Mouse (Mus musculus) liver, embryonic 12.5 days (tissue): Measurements from ENCODE around the gene Tbl2. TPM values are rescaled to one million over a fixed set of nuclear protein-coding genes. Genes with fewer than 3 reads are reported as not detected.
A peak's percentile ranks its signal among the peaks of the same experiment; 100 is the strongest.

Source experiments
- ATAC-seq: fragments of 200-750 bp; cut with Nextera tagmentation; 2 replicates; pipeline ENCODE4 v1.8.0; 2017; ENCODE audit warnings: moderate number of reproducible peaks, mild to moderate bottlenecking, moderate library complexity
- H3K27ac ChIP-seq: fragments of 300-500 bp; sonication (generic); 2 replicates; pipeline ENCODE4 v1.5.1; 2016; ENCODE audit warnings: mild to moderate bottlenecking
- H3K27me3 ChIP-seq: fragments of 300-500 bp; sonication (generic); replicated peaks from 2 replicates; pipeline ENCODE4 v1.6.1; 2016; ENCODE audit warnings: mild to moderate bottlenecking, moderate library complexity
- H3K36me3 ChIP-seq: fragments of 300-500 bp; sonication (generic); 2 replicates; pipeline ENCODE4 v1.6.1; 2016; ENCODE audit warnings: mild to moderate bottlenecking, moderate library complexity
- H3K4me1 ChIP-seq: fragments of 300-500 bp; sonication (generic); 2 replicates; pipeline ENCODE4 v1.6.1; 2016
- H3K4me2 ChIP-seq: fragments of 300-500 bp; sonication (generic); 2 replicates; pipeline ENCODE4 v1.6.1; 2016; ENCODE audit warnings: mild to moderate bottlenecking, moderate library complexity
- H3K4me3 ChIP-seq: fragments of 300-500 bp; sonication (generic); 2 replicates; pipeline ENCODE4 v1.5.1; 2016; ENCODE audit warnings: mild to moderate bottlenecking, moderate library complexity
- H3K9ac ChIP-seq: fragments of 300-500 bp; sonication (generic); 2 replicates; pipeline ENCODE4 v1.6.1; 2016; ENCODE audit warnings: mild to moderate bottlenecking, moderate library complexity
- H3K9me3 ChIP-seq: fragments of 300-500 bp; sonication (generic); replicated peaks from 2 replicates; pipeline ENCODE4 v1.6.1; 2016; ENCODE audit warnings: mild to moderate bottlenecking, moderate library complexity
- WGBS: fragments of 180-500 bp; shearing (Covaris S2); methylation state at CpG from one replicate; pipeline ENCODE4 v1.1.7; 2016; ENCODE audit not compliant: insufficient replicate concordance; 5-methylcytosine and 5-hydroxymethylcytosine counted together
- polyA plus RNA-seq: library from polyadenylated mRNA; unstranded; fragments of >200 nt; fragmentation: Nextera tagmentation; extraction: Ambion mirVana; gene quantifications from 2 replicates; pipeline ENCODE4 v1.2.1, GENCODE M21; 2016

The Tbl2 gene
- 17.1 and 18.9 TPM in 2 replicates for polyA plus RNA-seq

DNA sequence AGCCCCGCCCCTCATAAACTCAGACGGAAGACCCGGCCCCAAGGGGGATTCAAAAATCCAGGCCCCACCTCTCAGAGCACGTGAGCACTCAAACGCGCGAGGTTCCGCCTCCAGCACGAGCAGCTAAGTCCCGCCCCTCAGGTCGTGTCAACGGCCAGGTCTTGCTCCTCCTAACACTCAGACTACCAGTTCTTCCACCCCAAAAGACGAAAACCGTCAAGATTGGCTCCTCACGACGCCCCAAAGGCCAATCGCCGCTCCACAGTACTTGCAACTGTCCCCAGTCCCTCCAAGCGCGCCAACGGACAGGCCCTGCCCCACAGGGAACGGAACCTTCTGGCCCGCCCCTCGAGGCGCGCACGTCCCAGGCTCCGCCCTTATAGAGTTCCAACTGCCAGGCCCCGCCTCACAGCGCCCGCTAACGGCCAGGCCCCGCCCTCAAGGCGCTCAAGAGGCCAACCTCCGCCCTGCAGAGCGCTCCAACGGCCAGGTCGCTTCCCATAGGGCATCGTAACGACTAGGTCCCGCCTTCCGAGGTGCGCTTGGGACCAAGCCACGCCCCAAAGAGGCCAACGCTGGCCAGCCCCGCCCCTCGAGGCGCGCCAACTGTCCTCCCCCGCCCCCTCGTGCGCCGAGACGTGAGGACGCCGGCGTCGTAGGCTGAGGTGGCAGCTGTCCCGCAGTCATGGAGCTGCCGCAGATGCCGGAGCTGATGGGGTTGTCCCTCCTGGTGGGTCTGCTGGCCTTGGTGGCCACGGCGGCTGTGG is at the start of gene Tbl2:
Tbl2 (plus strand) TSS at position 605 of the 767 bp plus-strand sequence.
- Histone ChIP-seq H3K9ac (peak within 1 kb of the TSS; percentile 91), H3K4me2 (peak within 1 kb of the TSS; percentile 77), H3K4me1 (peaks cover 49% of the 10 kb centered on the region), H3K36me3 (peaks cover 24% of the 10 kb centered on the region), H3K27me3 (no peaks in the 10 kb centered on the region), H3K9me3 (no peaks in the 10 kb centered on the region), H3K27ac (peak within 1 kb of the TSS; percentile 95), H3K4me3 (peak within 1 kb of the TSS; percentile 90)
- peak; percentile 97 for ATAC-seq
- 2% methylated on average over 62 of the region's 63 CpGs for WGBS

DNA sequence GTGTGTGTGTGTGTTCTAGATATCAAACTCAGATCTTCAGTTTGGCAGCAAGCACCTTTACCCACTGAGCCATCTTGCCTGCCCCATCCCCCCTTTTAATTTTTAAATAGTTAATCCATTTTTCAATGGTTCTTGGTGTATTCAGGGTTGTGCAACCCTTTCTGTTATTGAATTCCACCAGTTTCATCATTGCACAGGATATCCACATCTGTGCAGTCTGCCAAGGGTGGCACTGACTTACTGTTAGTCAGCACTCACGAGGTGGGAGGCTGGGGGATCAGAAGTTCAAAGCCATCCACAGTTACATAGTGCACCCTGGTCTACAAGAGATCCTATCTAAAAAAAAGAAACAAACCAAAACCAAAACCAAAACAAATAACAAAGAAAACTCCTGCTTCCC is 48.5 kb upstream of the Tbl2 start:
- no peaks in the 10 kb centered on the region for H3K4me1 ChIP-seq
- no peaks in the 10 kb centered on the region for H3K9me3 ChIP-seq
- H3K4me3 ChIP-seq: no peak overlapping the region
- 28% methylated on average over 1 of the region's 1 CpGs for WGBS
- no peak overlapping the region for H3K27ac ChIP-seq
- H3K9ac ChIP-seq: no peak overlapping the region
- no peaks in the 10 kb centered on the region for H3K36me3 ChIP-seq
- H3K27me3 ChIP-seq: peaks cover 55% of the 10 kb centered on the region
- no peak for ATAC-seq
- H3K4me2 ChIP-seq: no peak overlapping the region

DNA sequence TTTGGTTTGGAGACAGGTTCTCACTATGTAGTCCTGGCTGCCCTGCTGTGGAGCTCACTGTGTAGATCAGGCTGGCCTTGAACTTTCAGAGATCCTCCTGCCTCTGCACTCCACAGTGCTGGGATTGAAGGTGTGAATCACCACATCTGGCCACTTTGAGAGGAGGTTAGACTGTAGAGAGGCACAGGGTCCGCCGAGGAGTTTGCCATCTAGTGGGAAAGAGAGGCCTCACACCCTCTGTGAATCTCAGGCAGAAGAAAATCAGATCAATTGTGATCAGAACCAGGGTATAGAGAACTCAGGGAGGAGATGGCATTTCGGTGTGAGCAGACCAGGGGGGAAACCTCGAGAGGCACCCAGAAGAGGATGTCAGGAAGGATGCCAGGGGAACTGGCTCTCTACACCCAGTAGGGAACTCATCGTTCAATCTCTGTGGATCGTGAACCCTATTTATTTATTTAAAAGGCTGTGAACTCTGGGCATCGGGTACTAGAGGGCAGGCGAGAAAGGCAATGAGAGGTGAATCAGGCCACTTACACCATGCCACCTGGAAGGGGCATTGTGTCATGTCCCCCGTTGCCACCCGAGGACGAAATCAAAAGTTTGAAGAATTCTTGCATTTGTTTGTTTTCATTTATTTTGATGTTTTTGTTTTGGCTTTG is 45.3 kb upstream of the Tbl2 start:
- Histone ChIP-seq H3K4me2 (no peak overlapping the region), H3K9me3 (no peaks in the 10 kb centered on the region), H3K4me1 (peaks cover 20% of the 10 kb centered on the region), H3K27ac (no peak overlapping the region), H3K27me3 (peaks cover 76% of the 10 kb centered on the region), H3K36me3 (no peaks in the 10 kb centered on the region), H3K9ac (no peak overlapping the region), H3K4me3 (no peak overlapping the region)
- no peak for ATAC-seq
- 52% methylated on average over 11 of the region's 11 CpGs for WGBS

GRCm38 (mm10) chr5:135106758-135107256 is 42.6 kb upstream of the Tbl2 start:
- Histone ChIP-seq H3K9me3 (no peaks in the 10 kb centered on the region), H3K9ac (peak overlapping the region; percentile 22; the same call in 1 of the 2 replicates), H3K4me2 (peak overlapping the region; percentile 69), H3K4me3 (peak overlapping the region; percentile 51), H3K4me1 (peaks cover 20% of the 10 kb centered on the region), H3K27ac (0 out of 2 replicates have a peak overlapping the region, but pooled peaks have one; percentile 51), H3K27me3 (peaks cover 82% of the 10 kb centered on the region), H3K36me3 (no peaks in the 10 kb centered on the region)
- 1% methylated on average over 48 of the region's 48 CpGs for WGBS
- ATAC-seq: peak; percentile 78

GRCm38 (mm10) chr5:135107521-135108501 is 41.6 kb upstream of the Tbl2 start:
- peak overlapping the region; percentile 51 for H3K27ac ChIP-seq
- peak overlapping the region; percentile 51 for H3K4me3 ChIP-seq
- H3K27me3 ChIP-seq: peaks cover 76% of the 10 kb centered on the region
- H3K4me2 ChIP-seq: peak overlapping the region; percentile 69
- peak; percentile 60 for ATAC-seq
- no peaks in the 10 kb centered on the region for H3K9me3 ChIP-seq
- no peaks in the 10 kb centered on the region for H3K36me3 ChIP-seq
- 12% methylated on average over 40 of the region's 40 CpGs for WGBS
- H3K9ac ChIP-seq: peak overlapping the region; percentile 22
- H3K4me1 ChIP-seq: peaks cover 20% of the 10 kb centered on the region

DNA sequence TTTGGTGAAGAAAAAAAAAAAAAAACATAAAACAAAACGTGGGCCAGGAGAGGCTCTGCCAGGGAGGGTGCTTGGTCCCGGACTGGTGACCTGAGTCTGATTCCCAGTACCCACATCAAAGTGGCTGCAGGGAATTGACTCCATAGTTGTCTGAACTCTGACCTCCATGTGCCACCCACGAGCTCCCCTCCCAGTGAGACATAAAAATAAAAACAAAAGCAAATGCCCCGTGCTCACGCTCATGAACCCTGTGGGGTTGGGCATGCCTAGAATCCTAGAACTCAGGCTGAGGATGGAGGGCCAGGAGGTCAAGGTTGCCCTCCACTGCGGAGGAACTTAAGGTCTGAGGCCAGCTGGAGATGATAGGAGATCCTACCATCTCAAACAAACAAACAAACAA is 40.4 kb upstream of the Tbl2 start:
- no peak overlapping the region for H3K27ac ChIP-seq
- peaks cover 69% of the 10 kb centered on the region for H3K27me3 ChIP-seq
- H3K36me3 ChIP-seq: no peaks in the 10 kb centered on the region
- ATAC-seq: no peak
- no peaks in the 10 kb centered on the region for H3K9me3 ChIP-seq
- 55% methylated on average over 6 of the region's 6 CpGs for WGBS
- peaks cover 20% of the 10 kb centered on the region for H3K4me1 ChIP-seq
- H3K4me2 ChIP-seq: no peak overlapping the region
- H3K4me3 ChIP-seq: no peak overlapping the region
- no peak overlapping the region for H3K9ac ChIP-seq

DNA sequence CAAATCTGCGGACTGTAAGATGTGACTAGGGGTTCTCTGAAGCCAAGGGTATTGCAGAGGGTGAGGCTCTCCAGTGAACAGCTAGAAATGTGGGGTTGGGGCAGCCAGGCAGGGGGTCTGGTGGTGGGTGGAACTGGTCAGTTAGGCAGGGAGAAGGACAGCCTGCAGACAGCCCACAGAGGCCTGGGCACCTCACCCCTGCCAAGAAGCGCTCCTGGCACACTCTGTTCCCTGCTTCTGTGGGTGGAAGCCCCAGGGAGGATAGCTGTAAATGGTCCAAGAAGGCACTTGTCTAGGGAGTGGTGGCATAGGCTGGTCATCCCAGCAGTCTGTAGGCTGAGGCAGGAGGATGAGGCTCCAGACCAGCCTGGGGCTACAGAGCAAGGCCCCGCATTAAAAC is 40.0 kb upstream of the Tbl2 start:
- WGBS: 63% methylated on average over 3 of the region's 3 CpGs
- Histone ChIP-seq H3K4me2 (no peak overlapping the region), H3K4me3 (no peak overlapping the region), H3K27me3 (peaks cover 67% of the 10 kb centered on the region), H3K36me3 (no peaks in the 10 kb centered on the region), H3K27ac (no peak overlapping the region), H3K9ac (no peak overlapping the region), H3K9me3 (no peaks in the 10 kb centered on the region), H3K4me1 (peaks cover 20% of the 10 kb centered on the region)
- no peak for ATAC-seq

DNA sequence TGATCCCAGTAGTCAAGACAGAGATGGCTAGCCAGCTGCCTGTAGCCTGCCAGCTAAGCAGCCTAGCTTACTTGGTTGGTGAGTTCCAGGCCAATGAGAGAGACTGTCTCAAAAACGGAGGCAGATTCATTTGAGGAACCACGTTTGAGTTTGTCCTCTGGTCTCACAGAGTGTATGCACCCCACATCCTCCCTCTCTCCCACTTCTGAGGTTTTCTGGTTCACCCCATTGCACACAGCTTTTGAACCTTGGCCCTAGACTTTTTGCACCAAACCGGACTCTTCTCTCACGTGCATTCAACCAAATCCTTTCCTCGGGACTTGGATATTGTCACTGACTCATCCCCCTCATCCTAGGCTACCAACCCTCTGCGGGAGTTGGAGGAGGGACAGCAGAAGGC is 39.5 kb upstream of the Tbl2 start:
- Histone ChIP-seq H3K4me1 (peaks cover 20% of the 10 kb centered on the region), H3K36me3 (no peaks in the 10 kb centered on the region), H3K4me3 (no peak overlapping the region), H3K27ac (no peak overlapping the region), H3K9ac (no peak overlapping the region), H3K4me2 (no peak overlapping the region), H3K27me3 (peaks cover 63% of the 10 kb centered on the region), H3K9me3 (no peaks in the 10 kb centered on the region)
- ATAC-seq: no peak
- WGBS: 47% methylated on average over 6 of the region's 6 CpGs

DNA sequence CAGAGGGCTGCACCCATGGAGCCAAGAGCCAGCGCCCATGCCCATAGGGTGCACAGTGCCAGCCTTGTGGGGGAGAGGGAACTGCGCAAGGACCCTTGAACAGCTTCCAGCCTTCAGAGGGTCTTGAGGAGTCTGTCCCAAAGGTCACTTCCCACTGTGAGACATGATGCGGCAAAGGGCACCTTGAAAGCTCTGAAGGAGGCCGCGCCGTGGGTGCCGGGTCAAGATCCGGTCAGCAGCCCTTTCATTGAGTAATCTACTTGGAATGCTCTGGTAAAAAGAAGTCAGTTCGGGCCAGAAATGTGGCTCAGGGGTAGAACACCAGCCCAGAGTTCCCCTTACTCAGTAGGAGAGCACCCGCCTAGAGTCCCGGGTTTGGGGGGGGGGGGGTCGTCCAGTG is 35.7 kb upstream of the Tbl2 start:
- peaks cover 7% of the 10 kb centered on the region for H3K4me1 ChIP-seq
- no peak overlapping the region for H3K27ac ChIP-seq
- no peak overlapping the region for H3K4me2 ChIP-seq
- peaks cover 36% of the 10 kb centered on the region for H3K27me3 ChIP-seq
- ATAC-seq: no peak
- 78% methylated on average over 12 of the region's 12 CpGs for WGBS
- no peak overlapping the region for H3K9ac ChIP-seq
- H3K4me3 ChIP-seq: no peak overlapping the region
- no peaks in the 10 kb centered on the region for H3K36me3 ChIP-seq
- no peaks in the 10 kb centered on the region for H3K9me3 ChIP-seq

GRCm38 (mm10) chr5:135115241-135115640 is 34.2 kb upstream of the Tbl2 start:
- Histone ChIP-seq H3K9me3 (no peaks in the 10 kb centered on the region), H3K4me3 (no peak overlapping the region), H3K27ac (no peak overlapping the region), H3K4me2 (no peak overlapping the region), H3K36me3 (no peaks in the 10 kb centered on the region), H3K4me1 (peaks cover 14% of the 10 kb centered on the region), H3K27me3 (peaks cover 31% of the 10 kb centered on the region), H3K9ac (no peak overlapping the region)
- ATAC-seq: peak; percentile 31
- WGBS: 59% methylated on average over 8 of the region's 8 CpGs

- no peak overlapping the region for H3K27ac ChIP-seq
- no peaks in the 10 kb centered on the region for H3K36me3 ChIP-seq
- peaks cover 14% of the 10 kb centered on the region for H3K4me1 ChIP-seq
- ATAC-seq: peak; percentile 67
- H3K4me2 ChIP-seq: no peak overlapping the region
- H3K9ac ChIP-seq: no peak overlapping the region
- H3K4me3 ChIP-seq: no peak overlapping the region
- no peaks in the 10 kb centered on the region for H3K9me3 ChIP-seq
- H3K27me3 ChIP-seq: peaks cover 52% of the 10 kb centered on the region
- 7% methylated on average over 6 of the region's 6 CpGs for WGBS
These were observed 30.8 kb upstream of the Tbl2 start for GRCm38 (mm10) chr5:135118589-135119081.
